Mouse (Mus musculus) testis, postnatal 14 days (tissue): Measurements from ENCODE around the gene Gm20388.

Experiments used
- DNase-seq: peaks from one replicate; pipeline ENCODE4 v3.0.0; 2021; ENCODE audit warnings: low spot score

Gm20388 gene

GRCm38 (mm10) chr8:121792627-121793026 is 1882.0 kb downstream of the Gm20388 start:
- DNase-seq = no peak

DNA sequence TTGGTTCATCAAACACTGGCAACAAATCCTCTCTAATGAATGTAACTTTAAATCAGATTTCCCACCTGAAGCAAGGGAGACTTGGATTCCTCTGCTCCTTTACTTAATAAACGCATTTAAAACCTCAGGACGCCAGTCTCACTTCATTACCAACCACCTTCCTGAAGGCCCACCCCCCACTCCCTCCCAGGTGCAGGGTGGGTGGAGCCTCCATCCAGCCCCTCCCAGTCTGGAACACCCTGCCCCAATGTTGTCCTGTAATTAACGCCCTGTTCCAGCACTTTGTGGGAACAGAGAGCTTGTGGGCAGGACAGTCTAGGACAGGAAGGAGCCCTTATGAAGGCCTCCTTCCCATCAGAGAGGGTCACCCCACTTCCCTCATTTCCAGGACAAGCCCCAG is 1883.5 kb downstream of the Gm20388 start:
- DNase-seq = no peak

GRCm38 (mm10) chr8:121795461-121795860 is 1884.8 kb downstream of the Gm20388 start:
- DNase-seq = no peak

GRCm38 (mm10) chr8:121796406-121796805 is 1885.8 kb downstream of the Gm20388 start:
- DNase-seq = no peak

DNA sequence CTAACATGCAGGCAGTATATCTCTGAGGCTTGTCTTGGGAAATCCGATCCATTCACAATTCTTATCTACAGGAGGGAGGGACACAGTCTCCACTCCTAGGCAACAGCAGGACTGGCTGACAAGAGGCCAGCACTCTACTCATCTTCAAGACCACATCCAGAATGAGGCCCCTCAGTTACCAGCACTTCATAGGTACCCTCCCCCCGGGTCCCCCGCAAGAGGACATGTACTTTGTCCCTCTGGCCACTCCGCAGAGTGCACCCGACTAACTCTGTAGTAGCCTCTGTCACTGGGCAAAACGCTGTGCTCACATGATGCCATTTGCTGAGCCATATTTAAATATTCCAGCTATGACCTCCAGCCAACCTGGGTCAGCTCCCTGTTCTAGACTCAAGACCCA is 1887.8 kb downstream of the Gm20388 start:
- no peak for DNase-seq

- DNase-seq = no peak
Measured at GRCm38 (mm10) chr8:121804829-121805228, 1894.2 kb downstream of the Gm20388 start.

- no peak for DNase-seq
Measured at GRCm38 (mm10) chr8:121806126-121806525, 1895.5 kb downstream of the Gm20388 start.

- no peak for DNase-seq
Measured at GRCm38 (mm10) chr8:121808032-121808431, 1897.4 kb downstream of the Gm20388 start.

GRCm38 (mm10) chr8:121809524-121810155 is 1899.0 kb downstream of the Gm20388 start:
- no peak for DNase-seq

GRCm38 (mm10) chr8:121811502-121811901 is 1900.9 kb downstream of the Gm20388 start:
- DNase-seq = no peak

DNA sequence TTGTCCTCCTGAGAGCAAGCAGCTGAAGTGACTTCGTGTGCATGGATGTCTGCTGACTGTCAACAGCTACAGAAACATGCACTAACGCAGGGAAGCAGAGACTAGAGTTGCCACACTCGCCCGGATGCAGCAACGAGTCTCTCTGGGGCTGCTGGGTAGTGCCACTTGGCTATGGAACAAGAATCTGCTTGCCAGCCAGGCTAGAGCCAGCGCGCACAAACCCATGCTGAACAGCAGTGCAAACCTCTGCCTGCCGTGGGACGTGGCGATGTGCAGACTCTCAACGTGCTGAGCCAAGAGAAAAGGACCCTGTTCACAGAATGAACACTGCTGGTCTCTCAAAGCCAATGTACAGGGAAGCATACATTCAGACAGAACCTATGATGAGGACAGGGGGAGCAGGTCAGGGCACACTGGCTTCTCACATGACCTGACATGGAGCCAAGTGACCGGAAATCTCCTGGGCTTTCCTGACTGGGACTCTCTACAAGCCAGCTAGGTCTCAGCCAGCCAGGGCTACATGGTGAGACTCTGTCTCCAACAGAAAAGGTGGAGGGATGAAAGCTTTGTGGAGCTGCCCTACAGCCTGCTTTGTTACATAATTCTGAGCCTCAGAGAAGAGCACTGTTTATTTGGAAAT is 1901.4 kb downstream of the Gm20388 start:
- DNase-seq = no peak

GRCm38 (mm10) chr8:121818226-121818625 is 1907.6 kb downstream of the Gm20388 start:
- DNase-seq = no peak

- DNase-seq = no peak
Measured at GRCm38 (mm10) chr8:121820840-121821239, 1910.2 kb downstream of the Gm20388 start.

DNA sequence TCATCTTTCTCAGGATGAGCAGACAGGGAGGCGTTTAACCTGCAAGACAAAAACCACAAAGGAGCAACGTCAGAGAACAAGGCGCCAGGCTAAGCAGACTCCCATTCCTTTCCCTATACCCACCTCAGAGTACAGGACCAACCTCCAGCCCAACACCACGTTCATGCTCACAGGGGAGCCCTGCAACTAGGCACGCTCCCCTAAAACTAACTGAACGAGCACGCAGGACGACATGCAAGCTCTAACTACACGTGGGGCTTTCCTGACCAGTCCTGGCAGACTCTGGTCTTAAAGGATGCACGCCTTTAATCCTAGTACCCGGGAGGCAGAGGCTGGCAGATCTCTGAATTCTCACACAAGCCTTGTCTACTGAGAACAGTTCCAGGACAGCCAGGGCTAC is 1910.7 kb downstream of the Gm20388 start:
- no peak for DNase-seq

DNA sequence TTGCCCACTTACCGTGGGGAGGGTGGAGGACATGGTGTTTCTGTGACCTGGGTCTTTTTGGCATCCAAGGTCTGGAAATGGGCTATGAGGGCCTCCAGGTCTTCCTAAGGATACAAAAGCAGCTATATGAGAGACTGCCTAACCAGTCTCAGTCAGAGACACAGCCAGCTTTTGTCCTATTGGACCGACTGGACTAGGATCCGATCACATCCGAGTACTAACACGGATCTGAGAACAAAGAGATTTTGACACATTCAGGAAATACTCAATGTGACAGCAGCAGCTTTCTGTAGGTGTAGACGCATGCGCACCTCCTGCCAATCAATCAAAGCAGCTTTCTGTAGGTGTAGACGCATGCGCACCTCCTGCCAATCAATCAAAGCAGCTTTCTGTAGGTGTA is 1911.1 kb downstream of the Gm20388 start:
- DNase-seq = peak; percentile 68

DNA sequence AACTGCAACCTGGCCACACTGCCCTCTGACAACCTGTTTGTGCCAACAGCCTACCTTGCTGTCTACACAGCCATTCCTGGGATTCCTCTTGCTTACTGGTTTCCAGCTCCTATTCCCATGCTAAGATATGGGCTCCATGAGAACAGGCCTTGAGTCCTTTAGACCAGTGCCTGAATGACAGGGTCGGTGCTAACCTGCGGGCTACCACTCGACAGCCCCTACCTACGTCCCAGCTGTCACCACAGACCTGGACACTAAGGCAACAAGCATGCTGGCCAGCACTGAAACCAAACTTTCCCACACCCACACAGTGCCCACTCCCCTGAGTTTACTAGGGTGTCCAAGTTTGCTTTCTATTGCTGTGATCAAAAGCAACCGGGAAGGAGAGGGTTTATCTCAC is 1917.1 kb downstream of the Gm20388 start:
- no peak for DNase-seq

DNA sequence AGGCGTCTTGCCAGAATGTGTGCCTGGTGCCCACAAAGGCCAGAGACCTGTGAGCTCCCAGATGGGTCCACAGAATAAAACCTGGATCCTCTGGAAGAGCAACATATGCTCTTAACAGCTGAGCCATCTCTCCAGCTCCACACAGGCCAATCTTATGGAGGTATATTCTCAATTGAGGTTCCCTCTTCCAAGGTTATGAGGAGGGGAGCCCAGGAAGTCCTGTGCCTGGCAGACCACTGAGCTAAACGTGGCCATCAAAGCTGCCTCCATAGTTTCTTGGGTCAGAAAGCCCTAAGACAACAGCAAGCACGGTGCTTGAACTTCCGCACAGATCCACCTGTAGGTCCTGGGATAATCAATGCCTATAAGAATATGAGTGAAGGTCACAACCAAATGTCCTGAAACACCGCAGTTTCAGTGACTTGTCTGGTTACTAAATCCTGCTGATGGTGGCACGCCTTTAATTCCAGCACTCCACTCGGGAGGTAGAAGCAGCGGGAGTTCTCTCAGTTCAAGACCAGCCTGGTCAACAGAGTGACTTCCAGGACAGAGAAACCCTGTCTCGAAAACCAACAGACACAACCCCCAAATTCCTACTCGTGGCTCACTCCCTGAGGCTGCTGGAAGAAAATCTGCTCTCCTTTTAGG is 1917.9 kb downstream of the Gm20388 start:
- no peak for DNase-seq

DNA sequence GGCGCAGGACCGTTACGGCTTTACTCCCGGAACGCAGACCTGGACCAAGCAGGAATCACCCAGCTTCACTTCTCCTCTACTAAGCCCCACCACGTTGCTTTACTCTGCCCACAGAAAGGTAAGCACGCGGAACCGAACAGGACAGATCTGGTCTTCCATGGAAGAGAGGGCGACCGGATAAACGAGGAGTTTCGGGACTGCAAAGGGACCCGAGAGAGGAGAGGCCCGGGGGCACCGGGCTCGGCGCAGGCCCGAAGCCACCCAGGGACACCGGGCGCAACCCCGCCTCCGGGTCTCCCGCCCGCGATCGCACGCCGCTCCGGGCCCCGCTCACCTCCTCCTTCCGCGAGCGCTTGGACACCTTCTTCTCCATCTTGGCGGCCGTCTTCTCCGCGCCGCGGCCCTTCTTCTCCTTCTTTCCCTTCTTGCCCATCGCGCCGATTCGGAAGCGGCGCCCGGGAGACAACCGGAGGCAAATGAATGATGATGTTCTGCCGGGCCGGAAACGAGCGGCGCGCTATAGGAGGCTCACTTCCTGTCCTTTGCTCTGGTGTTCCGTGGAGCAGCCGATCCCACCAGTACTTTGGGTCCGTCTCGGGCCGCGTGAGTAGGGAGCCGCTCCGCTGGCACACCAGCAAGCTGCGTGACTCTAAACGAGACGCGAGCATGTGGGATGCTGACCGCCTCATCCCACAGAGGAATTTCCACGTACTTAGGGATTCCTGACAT is 1918.6 kb downstream of the Gm20388 start, which contains the start of gene Klhdc4:
Gene Klhdc4 (minus strand): TSS at position 522 of the 729 bp plus-strand sequence.
- DNase-seq = peak; percentile 88

GRCm38 (mm10) chr8:121829777-121830362 is 1919.2 kb downstream of the Gm20388 start:
- DNase-seq = peak; percentile 59

DNA sequence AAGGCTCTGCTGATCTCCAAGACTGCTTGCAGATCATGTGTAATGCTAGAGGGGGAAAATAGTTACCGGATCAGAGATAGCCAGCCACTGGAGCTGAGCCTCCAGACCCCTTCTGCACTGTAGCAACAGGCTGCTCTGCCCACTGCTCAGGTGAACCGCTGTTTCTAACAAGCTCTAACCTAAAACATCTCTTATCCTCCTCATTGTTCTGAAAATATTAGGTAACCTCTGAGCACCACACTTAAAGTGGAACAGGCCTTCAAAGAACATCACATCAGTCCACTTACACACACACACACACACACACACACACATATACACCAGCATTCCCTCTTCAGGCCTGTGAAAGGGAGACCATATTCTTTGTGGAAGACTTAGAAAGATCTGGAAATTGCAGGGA is 1921.4 kb downstream of the Gm20388 start:
- no peak for DNase-seq

GRCm38 (mm10) chr8:121832503-121832902 is 1921.9 kb downstream of the Gm20388 start:
- no peak for DNase-seq

GRCm38 (mm10) chr8:121841242-121841641 is 1930.6 kb downstream of the Gm20388 start:
- DNase-seq = peak; percentile 59
